Mouse (Mus musculus) small intestine, adult 2 months (tissue): ENCODE measurements around the gene Pcdh15.

Experiments
- CTCF ChIP-seq: fragments of 200-500 bp; IDR thresholded peaks from 2 replicates; pipeline ENCODE4 v1.5.1; 2012; ENCODE audit warnings: low read depth, mild to moderate bottlenecking, control low read depth, inconsistent platforms, low read length, moderate library complexity, mixed read lengths; ENCODE audit not compliant: insufficient replicate concordance, insufficient read length; ENCODE audit errors: extremely low read depth
- POLR2A ChIP-seq: fragments of 200-500 bp; IDR thresholded peaks from 2 replicates; pipeline ENCODE4 v1.6.1; 2012; ENCODE audit warnings: low read depth, mild to moderate bottlenecking, control low read depth, inconsistent platforms, low read length, moderate library complexity

DNA sequence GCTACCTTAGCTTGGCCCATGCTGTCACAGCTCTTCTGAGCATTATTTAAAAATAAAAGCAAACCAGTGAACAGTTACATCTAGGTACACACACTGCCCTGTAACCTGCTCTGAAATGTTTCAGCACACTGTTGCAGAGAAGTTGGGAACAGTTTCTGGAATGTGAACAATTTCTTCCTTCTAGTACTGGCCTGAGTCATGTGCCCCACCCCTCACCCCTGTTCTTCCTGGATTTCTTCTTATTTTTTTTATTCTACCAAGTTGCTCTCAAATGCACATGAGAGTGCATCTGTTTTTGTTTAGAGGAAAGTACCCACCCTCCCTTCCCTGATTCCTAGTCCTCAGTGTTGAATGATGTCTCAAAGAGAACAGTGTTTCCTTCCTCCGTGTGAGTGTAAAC lies 1581.4 kb downstream of the Pcdh15 start:
- TF ChIP-seq POLR2A (no peak), CTCF (no peak)
